Mouse (Mus musculus) limb, embryonic 14.5 days (tissue): Measurements from ENCODE around the gene Uba6. TPM values are rescaled to one million over a fixed set of nuclear protein-coding genes. Genes with fewer than 3 reads are reported as not detected.
A peak's percentile ranks its signal among the peaks of the same experiment; 100 is the strongest.

Experiments
- ATAC-seq: fragments of 200-750 bp; cut with Nextera tagmentation; 2 replicates; pipeline ENCODE4 v1.8.0; 2017; ENCODE audit warnings: low read depth, moderate number of reproducible peaks, moderate TSS enrichment; ENCODE audit not compliant: low FRiP score
- DNase-seq: peaks from one replicate; pipeline ENCODE4 v3.0.0-alpha.2; 2015; ENCODE audit warnings: low spot score
- H3K27ac ChIP-seq: fragments of 300-500 bp; sonication (generic); replicated peaks from 2 replicates; pipeline ENCODE4 v1.5.1; 2014; ENCODE audit warnings: low read depth, mild to moderate bottlenecking, low read length, moderate library complexity, mixed read lengths
- H3K27me3 ChIP-seq: fragments of 300-500 bp; sonication (generic); 2 replicates; pipeline ENCODE4 v1.6.1; 2014; ENCODE audit warnings: low read length, mixed read lengths; ENCODE audit not compliant: control insufficient read depth, insufficient read depth
- H3K36me3 ChIP-seq: fragments of 300-500 bp; sonication (generic); 2 replicates; pipeline ENCODE4 v1.6.1; 2014; ENCODE audit warnings: mild to moderate bottlenecking, low read length, moderate library complexity, mixed read lengths; ENCODE audit not compliant: control insufficient read depth, insufficient read depth
- H3K4me1 ChIP-seq: fragments of 300-500 bp; sonication (generic); 2 replicates; pipeline ENCODE4 v1.6.1; 2014; ENCODE audit warnings: antibody characterized with exemption, low read length, mixed read lengths; ENCODE audit not compliant: control insufficient read depth, insufficient read depth
- H3K4me2 ChIP-seq: fragments of 300-500 bp; sonication (generic); replicated peaks from 2 replicates; pipeline ENCODE4 v1.6.1; 2014; ENCODE audit warnings: low read depth, mild to moderate bottlenecking, low read length, moderate library complexity; ENCODE audit not compliant: severe bottlenecking
- H3K4me3 ChIP-seq: fragments of 300-500 bp; sonication (generic); replicated peaks from 2 replicates; pipeline ENCODE4 v1.5.1; 2014; ENCODE audit warnings: low read length
- H3K9ac ChIP-seq: fragments of 300-500 bp; sonication (generic); 2 replicates; pipeline ENCODE4 v1.6.1; 2014; ENCODE audit warnings: mild to moderate bottlenecking, low read depth, low read length, moderate library complexity; ENCODE audit not compliant: severe bottlenecking
- H3K9me3 ChIP-seq: fragments of 300-500 bp; sonication (generic); 2 replicates; pipeline ENCODE4 v1.6.1; 2016; ENCODE audit warnings: low read length; ENCODE audit not compliant: control insufficient read depth
- POLR2A ChIP-seq: fragments of 200-500 bp; IDR thresholded peaks from 2 replicates; pipeline ENCODE4 v1.8.0; 2012; ENCODE audit warnings: inconsistent platforms, mild to moderate bottlenecking, moderate library complexity, borderline replicate concordance; ENCODE audit not compliant: insufficient read depth, insufficient read length; ENCODE audit errors: extremely low read depth
- WGBS: fragments of 180-500 bp; shearing (Covaris S2); extraction: QIAGEN DNeasy Blood & Tissue Kit; methylation state at CpG from one replicate; pipeline ENCODE4 v1.1.7; 2014; 5-methylcytosine and 5-hydroxymethylcytosine counted together
- polyA plus RNA-seq, 2 experiments: library from polyadenylated mRNA; depleted of rRNA in 1 of 2; stranded (reverse) in 1 of 2; unstranded in 1 of 2; fragments of >200 nt; fragmentation: Nextera tagmentation in 1 of 2; extraction: Ambion mirVana in 1 of 2; gene quantifications; 2 replicates each; pipeline versions ENCODE4 v1.2.1 to v1.2.3; 2012 to 2014

The Uba6 gene
- polyA plus RNA-seq, 2 experiments = 10.4 to 17.8 TPM

GRCm38 (mm10) chr5:86068451-86068850 is 104.2 kb downstream of the Uba6 start:
- Histone ChIP-seq H3K9ac (no peak overlapping the region), H3K9me3 (no peaks in the 10 kb centered on the region), H3K27ac (no peak overlapping the region), H3K27me3 (no peaks in the 10 kb centered on the region), H3K4me2 (no peak overlapping the region), H3K4me1 (no peaks in the 10 kb centered on the region; the same call in 1 of the 2 replicates), H3K36me3 (no peaks in the 10 kb centered on the region), H3K4me3 (no peak overlapping the region)
- 67% methylated on average over 3 of the region's 3 CpGs for WGBS
- no peak for TF ChIP-seq POLR2A
- DNase-seq = no peak
- ATAC-seq = no peak

GRCm38 (mm10) chr5:86066551-86066929 is 106.1 kb downstream of the Uba6 start:
- H3K27ac ChIP-seq = peak overlapping the region; percentile 28; the same call in 1 of the 2 replicates
- H3K27me3 ChIP-seq = no peaks in the 10 kb centered on the region
- H3K4me2 ChIP-seq = peak overlapping the region; percentile 71
- DNase-seq (peak; percentile 89), ATAC-seq (peak; percentile 38; the same call in 1 of the 2 replicates)
- no peak for TF ChIP-seq POLR2A
- no peaks in the 10 kb centered on the region for H3K9me3 ChIP-seq
- H3K4me3 ChIP-seq = peak overlapping the region; percentile 84
- peak overlapping the region; percentile 34; the same call in 1 of the 2 replicates for H3K9ac ChIP-seq
- H3K36me3 ChIP-seq = no peaks in the 10 kb centered on the region
- no peaks in the 10 kb centered on the region; the same call in 1 of the 2 replicates for H3K4me1 ChIP-seq
- 2% methylated on average over 17 of the region's 17 CpGs for WGBS

DNA sequence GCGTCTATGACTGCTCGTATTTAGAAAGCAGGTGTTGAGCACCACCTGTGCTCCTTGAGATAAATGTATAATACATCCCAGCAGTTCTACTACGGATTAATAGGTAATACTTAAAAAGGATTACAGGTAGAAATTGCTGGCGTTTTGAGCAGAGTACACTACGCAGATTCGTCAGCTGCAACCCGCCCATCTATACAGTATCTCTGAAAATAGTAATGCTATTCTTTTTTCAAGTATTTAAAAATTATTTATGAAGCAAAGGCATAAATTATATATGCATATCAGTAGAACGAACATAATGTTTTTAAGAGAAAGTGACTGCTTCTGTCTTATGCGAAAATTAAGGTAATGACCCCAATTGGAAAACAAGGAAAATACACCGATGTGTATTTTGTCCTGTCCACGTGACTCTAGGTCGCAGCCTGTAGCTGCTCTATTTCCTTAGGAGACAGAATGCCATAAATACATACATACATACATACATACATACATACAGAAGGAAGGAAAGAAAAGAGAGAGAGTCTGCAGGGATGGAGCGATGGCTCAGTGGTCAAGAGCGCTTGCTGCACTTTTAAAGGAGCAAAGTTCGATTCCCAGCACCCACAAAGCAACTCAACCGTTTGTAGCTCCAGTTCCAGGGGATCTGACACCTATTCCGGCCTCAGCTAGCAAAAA is 106.6 kb downstream of the Uba6 start:
- H3K36me3 ChIP-seq = no peaks in the 10 kb centered on the region
- no peak overlapping the region; the same call in 1 of the 2 replicates for H3K9ac ChIP-seq
- TF ChIP-seq POLR2A = no peak
- H3K4me3 ChIP-seq = peak overlapping the region; percentile 84
- H3K27ac ChIP-seq = peak overlapping the region; percentile 49
- H3K4me2 ChIP-seq = peak overlapping the region; percentile 71
- DNase-seq = peak; percentile 6
- WGBS = 1% methylated on average over 17 of the region's 17 CpGs
- H3K27me3 ChIP-seq = no peaks in the 10 kb centered on the region
- H3K9me3 ChIP-seq = no peaks in the 10 kb centered on the region
- peak; percentile 35 for ATAC-seq
- H3K4me1 ChIP-seq = no peaks in the 10 kb centered on the region; the same call in 1 of the 2 replicates

GRCm38 (mm10) chr5:86065101-86065875 is 107.3 kb downstream of the Uba6 start, which contains the start of gene Cenpc1:
TSS of gene Cenpc1 (minus strand) at chr5:86065583.
- under 1% methylated on average over 55 of the region's 60 CpGs for WGBS
- peak; percentile 97 for ATAC-seq

DNA sequence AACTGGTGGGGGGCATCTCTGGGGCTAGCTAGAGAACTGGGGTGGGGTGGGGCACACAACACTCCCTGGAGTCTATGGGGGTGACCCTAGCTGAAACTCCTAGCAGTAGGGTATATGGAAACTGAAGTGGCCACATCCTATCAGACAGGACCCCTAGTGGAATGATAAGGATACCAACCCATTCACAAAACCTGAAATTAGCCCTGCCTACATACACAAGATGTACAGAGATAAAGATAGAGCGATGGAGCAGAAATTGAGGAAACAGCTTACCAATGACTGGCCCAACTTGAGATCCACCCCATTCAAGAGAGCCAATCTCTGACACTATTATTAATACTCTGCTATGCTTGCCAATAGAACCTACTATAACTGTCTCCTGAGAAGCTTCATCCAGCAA is 109.1 kb downstream of the Uba6 start:
- WGBS = 95% methylated on average over 1 of the region's 1 CpGs
- no peaks in the 10 kb centered on the region for H3K9me3 ChIP-seq
- H3K27ac ChIP-seq = no peak overlapping the region
- no peaks in the 10 kb centered on the region for H3K27me3 ChIP-seq
- DNase-seq = no peak
- H3K36me3 ChIP-seq = no peaks in the 10 kb centered on the region
- TF ChIP-seq POLR2A = no peak
- no peak overlapping the region for H3K4me3 ChIP-seq
- no peak for ATAC-seq
- no peak overlapping the region for H3K9ac ChIP-seq
- no peak overlapping the region for H3K4me2 ChIP-seq
- no peaks in the 10 kb centered on the region; the same call in 1 of the 2 replicates for H3K4me1 ChIP-seq

More at GRCm38 (mm10) chr5:86065101-86065875, 107.3 kb downstream of the Uba6 start, which contains the start of gene Cenpc1:
- Histone ChIP-seq H3K27ac (peak within 1 kb of the TSS; percentile 91), H3K9ac (peak within 1 kb of the TSS; percentile 80), H3K36me3 (no peaks in the 10 kb centered on the region), H3K9me3 (no peaks in the 10 kb centered on the region), H3K27me3 (no peaks in the 10 kb centered on the region), H3K4me1 (no peaks in the 10 kb centered on the region; the same call in 1 of the 2 replicates), H3K4me2 (peak within 1 kb of the TSS; percentile 71), H3K4me3 (peak within 1 kb of the TSS; percentile 84)
- TF ChIP-seq POLR2A = peak; percentile 75; the same call in 1 of the 2 replicates
- DNase-seq = peak; percentile 98

Other genes with a start within 250 kb of the Uba6 start
- gene Cenpc1, start 107.2 kb downstream of the Uba6 start, polyA plus RNA-seq (2012; rRNA removed) = 12.8 and 18.9 TPM in 2 replicates
- 26.4 and 29.2 TPM in 2 replicates for gene Cenpc1, start 107.2 kb downstream of the Uba6 start, polyA plus RNA-seq (2014; fragmentation: Nextera tagmentation; extraction: Ambion mirVana)
- gene Stap1, start 101.1 kb downstream of the Uba6 start, polyA plus RNA-seq (2012; rRNA removed) = 0.23 and 0.36 TPM in 2 replicates
- gene Stap1, start 101.1 kb downstream of the Uba6 start, polyA plus RNA-seq (2014; fragmentation: Nextera tagmentation; extraction: Ambion mirVana) = 0.52 and 0.88 TPM in 2 replicates
- not detected in 2 replicates for gene Gnrhr, start 25.1 kb upstream of the Uba6 start, polyA plus RNA-seq (2012; rRNA removed)
- not detected in 2 replicates for gene Gnrhr, start 25.1 kb upstream of the Uba6 start, polyA plus RNA-seq (2014; fragmentation: Nextera tagmentation; extraction: Ambion mirVana)
- gene Tmprss11c, start 116.5 kb upstream of the Uba6 start, polyA plus RNA-seq (2012; rRNA removed) = not detected in 2 replicates
- not detected in 2 replicates for gene Tmprss11c, start 116.5 kb upstream of the Uba6 start, polyA plus RNA-seq (2014; fragmentation: Nextera tagmentation; extraction: Ambion mirVana)
- not detected in 2 replicates for gene Tmprss11d, start 200.6 kb upstream of the Uba6 start, polyA plus RNA-seq (2012; rRNA removed)
- not detected in 2 replicates for gene Tmprss11d, start 200.6 kb upstream of the Uba6 start, polyA plus RNA-seq (2014; fragmentation: Nextera tagmentation; extraction: Ambion mirVana)